Mouse (Mus musculus) hindbrain, embryonic 12.5 days (tissue): Measurements from ENCODE around the gene Flt1. TPM values are rescaled to one million over a fixed set of nuclear protein-coding genes. Genes with fewer than 3 reads are reported as not detected.

Source experiments
- ATAC-seq: fragments of 200-750 bp; cut with Nextera tagmentation; 2 replicates; pipeline ENCODE4 v1.8.0; 2017; ENCODE audit warnings: moderate TSS enrichment; ENCODE audit not compliant: low FRiP score
- H3K27ac ChIP-seq: fragments of 300-500 bp; sonication (generic); 2 replicates; pipeline ENCODE4 v1.5.1; 2016; ENCODE audit warnings: mild to moderate bottlenecking
- H3K27me3 ChIP-seq: fragments of 300-500 bp; sonication (generic); 2 replicates; pipeline ENCODE4 v1.6.1; 2016; ENCODE audit warnings: mild to moderate bottlenecking
- H3K36me3 ChIP-seq: fragments of 300-500 bp; sonication (generic); 2 replicates; pipeline ENCODE4 v1.6.1; 2016; ENCODE audit warnings: mild to moderate bottlenecking
- H3K4me1 ChIP-seq: fragments of 300-500 bp; sonication (generic); 2 replicates; pipeline ENCODE4 v1.6.1; 2016
- H3K4me2 ChIP-seq: fragments of 300-500 bp; sonication (generic); replicated peaks from 2 replicates; pipeline ENCODE4 v1.6.1; 2016; ENCODE audit warnings: mild to moderate bottlenecking
- H3K4me3 ChIP-seq: fragments of 300-500 bp; sonication (generic); 2 replicates; pipeline ENCODE4 v1.5.1; 2016; ENCODE audit warnings: mild to moderate bottlenecking
- H3K9ac ChIP-seq: fragments of 300-500 bp; sonication (generic); 2 replicates; pipeline ENCODE4 v1.6.1; 2016; ENCODE audit warnings: mild to moderate bottlenecking, moderate library complexity
- H3K9me3 ChIP-seq: fragments of 300-500 bp; sonication (generic); replicated peaks from 2 replicates; pipeline ENCODE4 v1.6.1; 2016; ENCODE audit warnings: mild to moderate bottlenecking
- WGBS: fragments of 180-500 bp; shearing (Covaris S2); methylation state at CpG from one replicate; pipeline ENCODE4 v1.1.7; 2016; 5-methylcytosine and 5-hydroxymethylcytosine counted together
- polyA plus RNA-seq: library from polyadenylated mRNA; unstranded; fragments of >200 nt; fragmentation: Nextera tagmentation; extraction: Ambion mirVana; gene quantifications from 2 replicates; pipeline ENCODE4 v1.2.1, GENCODE M21; 2016

Flt1 gene
- polyA plus RNA-seq, 1 experiment from 2014 or later: 14.6 TPM

GRCm38 (mm10) chr5:147748081-147748581, 22.3 kb upstream of the Flt1 start:
- peaks cover 50% of the 10 kb centered on the region for H3K27me3 ChIP-seq
- no peak for ATAC-seq

DNA sequence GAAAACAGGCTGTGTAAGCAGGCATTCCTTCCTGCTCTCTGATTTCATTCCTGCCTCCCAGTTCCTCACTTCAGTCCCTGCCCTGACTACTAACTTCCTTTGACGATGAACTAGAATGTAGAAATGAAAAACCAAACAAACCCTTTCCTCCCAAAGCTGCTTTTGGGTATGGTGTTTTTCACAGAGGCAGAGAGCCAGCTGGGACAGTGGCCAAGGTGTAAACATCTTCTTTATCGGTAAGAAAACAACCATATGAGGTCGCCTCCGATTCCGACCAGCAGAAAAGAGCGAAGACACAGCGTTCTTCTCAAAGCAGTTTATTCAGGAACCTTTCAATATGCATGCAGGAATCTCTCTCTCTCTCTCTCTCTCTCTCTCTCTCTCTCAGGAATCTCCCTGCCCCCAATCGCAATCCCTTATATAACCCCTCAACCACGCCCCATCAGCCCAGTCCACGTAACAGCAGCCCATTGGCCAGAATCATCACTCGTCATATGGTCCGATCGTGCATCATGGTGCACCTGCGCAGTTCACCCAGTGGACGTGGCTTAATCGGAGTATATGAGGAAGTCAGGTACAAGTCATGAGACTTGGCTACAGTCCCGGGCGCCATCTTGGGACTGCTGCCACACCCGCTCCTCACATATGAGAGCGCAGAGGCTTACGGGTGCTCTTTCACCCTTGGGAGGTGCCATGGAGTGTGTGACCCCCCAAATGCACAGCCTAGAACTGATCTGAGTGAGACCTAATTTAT, 19.3 kb upstream of the Flt1 start:
- 90% methylated on average over 21 of the region's 21 CpGs for WGBS
- H3K4me1 ChIP-seq: peaks cover 10% of the 10 kb centered on the region
- H3K27ac ChIP-seq: no peak overlapping the region
- no peaks in the 10 kb centered on the region for H3K36me3 ChIP-seq
- no peaks in the 10 kb centered on the region for H3K9me3 ChIP-seq
- H3K27me3 ChIP-seq: peaks cover 25% of the 10 kb centered on the region
- H3K9ac ChIP-seq: no peak overlapping the region
- no peak overlapping the region for H3K4me3 ChIP-seq
- ATAC-seq: no peak
- no peak overlapping the region for H3K4me2 ChIP-seq

More at GRCm38 (mm10) chr5:147748081-147748581, 22.3 kb upstream of the Flt1 start:
- 0 out of 2 replicates have a peak overlapping the region, but pooled peaks have one; percentile 20 for H3K9ac ChIP-seq
- H3K4me1 ChIP-seq: peaks cover 23% of the 10 kb centered on the region
- 1% methylated on average over 15 of the region's 15 CpGs for WGBS
- no peaks in the 10 kb centered on the region for H3K36me3 ChIP-seq
- peak overlapping the region; percentile 5; the same call in 1 of the 2 replicates for H3K4me3 ChIP-seq
- H3K27ac ChIP-seq: no peak overlapping the region
- no peaks in the 10 kb centered on the region for H3K9me3 ChIP-seq
- peak overlapping the region; percentile 44 for H3K4me2 ChIP-seq

DNA sequence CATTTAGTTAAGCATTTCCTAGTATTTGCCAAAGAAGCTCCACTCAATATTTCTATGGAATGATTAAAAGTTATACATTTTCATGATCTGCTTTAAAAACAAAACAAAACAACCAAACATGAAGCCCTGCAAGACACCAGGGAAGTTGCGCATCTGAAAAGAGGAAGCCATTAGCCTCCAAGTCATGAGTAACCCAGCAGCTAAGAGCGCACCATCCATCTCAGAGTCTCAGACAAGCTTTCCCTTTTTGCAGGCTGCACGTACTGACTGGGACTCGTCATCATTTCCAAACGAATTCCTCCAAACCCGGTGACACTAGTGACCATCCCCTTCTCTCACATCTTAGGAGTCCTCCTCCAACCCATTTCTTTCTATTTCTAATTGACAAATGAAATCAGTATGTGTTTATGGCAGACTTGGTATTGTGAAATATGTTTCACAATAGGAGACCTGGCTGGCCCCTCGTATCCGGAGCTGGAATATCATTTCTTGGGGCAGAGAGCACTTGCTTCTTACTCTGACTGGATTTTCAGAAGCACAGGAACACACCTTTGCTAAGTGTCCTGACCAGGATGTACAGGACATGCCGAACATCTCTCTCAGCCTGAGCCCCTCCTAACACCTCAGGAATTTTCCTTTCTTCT, 16.8 kb upstream of the Flt1 start:
- no peaks in the 10 kb centered on the region for H3K9me3 ChIP-seq
- H3K4me3 ChIP-seq: no peak overlapping the region
- no peak overlapping the region for H3K4me2 ChIP-seq
- ATAC-seq: no peak
- H3K27me3 ChIP-seq: peaks cover 9% of the 10 kb centered on the region; the same call in 1 of the 2 replicates
- 81% methylated on average over 9 of the region's 9 CpGs for WGBS
- H3K27ac ChIP-seq: no peak overlapping the region
- H3K9ac ChIP-seq: no peak overlapping the region
- no peaks in the 10 kb centered on the region for H3K36me3 ChIP-seq
- no peaks in the 10 kb centered on the region for H3K4me1 ChIP-seq

GRCm38 (mm10) chr5:147736766-147737280, 11.0 kb upstream of the Flt1 start:
- ATAC-seq: no peak
- H3K4me1 ChIP-seq: no peaks in the 10 kb centered on the region
- H3K4me3 ChIP-seq: no peak overlapping the region
- no peaks in the 10 kb centered on the region for H3K27me3 ChIP-seq
- no peaks in the 10 kb centered on the region; the same call in 1 of the 2 replicates for H3K9me3 ChIP-seq
- H3K36me3 ChIP-seq: no peaks in the 10 kb centered on the region
- H3K9ac ChIP-seq: no peak overlapping the region
- no peak overlapping the region for H3K27ac ChIP-seq
- 82% methylated on average over 8 of the region's 8 CpGs for WGBS
- H3K4me2 ChIP-seq: no peak overlapping the region

DNA sequence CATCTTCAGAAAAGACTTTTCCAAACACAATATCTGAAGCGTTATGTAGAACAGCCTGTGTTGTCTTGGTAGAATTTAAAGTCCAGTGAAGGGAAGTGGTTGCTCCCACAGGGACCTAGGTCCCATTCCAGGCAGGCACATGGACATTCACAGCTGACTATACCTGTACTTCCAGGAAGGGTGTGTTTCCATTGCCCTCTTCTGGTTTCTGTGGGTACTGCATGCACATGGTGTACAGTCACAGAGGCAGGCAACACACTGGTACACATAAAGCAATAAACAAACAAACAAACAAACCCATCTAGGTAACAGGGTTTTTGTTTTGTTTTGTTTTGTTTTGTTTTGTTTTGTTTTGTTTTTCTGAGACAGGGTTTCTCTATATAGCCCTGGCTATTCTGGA, 7.9 kb upstream of the Flt1 start:
- no peak overlapping the region for H3K4me3 ChIP-seq
- H3K9ac ChIP-seq: no peak overlapping the region
- H3K4me2 ChIP-seq: no peak overlapping the region
- WGBS: 97% methylated on average over 1 of the region's 1 CpGs
- H3K27me3 ChIP-seq: peaks cover 22% of the 10 kb centered on the region
- H3K4me1 ChIP-seq: no peaks in the 10 kb centered on the region
- H3K9me3 ChIP-seq: no peaks in the 10 kb centered on the region; the same call in 1 of the 2 replicates
- no peaks in the 10 kb centered on the region for H3K36me3 ChIP-seq
- no peak overlapping the region for H3K27ac ChIP-seq
- ATAC-seq: no peak

DNA sequence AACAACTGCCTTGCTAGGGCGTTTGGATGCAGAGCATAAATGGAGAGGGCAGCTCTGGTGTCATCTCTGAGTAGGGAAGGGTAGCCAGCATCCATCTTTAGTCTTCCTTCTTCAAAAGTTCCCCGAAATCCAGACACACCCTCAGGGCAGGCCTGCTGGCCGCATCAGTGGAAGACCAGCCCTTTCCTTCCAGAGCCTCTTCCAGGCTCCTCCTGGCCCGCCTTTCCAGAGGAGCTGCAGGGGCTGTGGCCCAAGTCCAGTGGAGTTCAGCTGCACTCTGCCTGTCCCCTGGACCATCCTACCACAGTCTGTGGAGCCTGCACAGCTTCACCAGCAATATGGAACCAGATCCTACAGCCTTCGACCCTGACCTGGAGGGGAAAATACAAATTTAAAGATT, 7.1 kb upstream of the Flt1 start:
- Histone ChIP-seq H3K4me3 (no peak overlapping the region), H3K9me3 (no peaks in the 10 kb centered on the region; the same call in 1 of the 2 replicates), H3K27me3 (peaks cover 30% of the 10 kb centered on the region), H3K9ac (no peak overlapping the region), H3K27ac (no peak overlapping the region), H3K4me2 (no peak overlapping the region), H3K36me3 (no peaks in the 10 kb centered on the region), H3K4me1 (no peaks in the 10 kb centered on the region)
- 76% methylated on average over 5 of the region's 5 CpGs for WGBS
- no peak for ATAC-seq

DNA sequence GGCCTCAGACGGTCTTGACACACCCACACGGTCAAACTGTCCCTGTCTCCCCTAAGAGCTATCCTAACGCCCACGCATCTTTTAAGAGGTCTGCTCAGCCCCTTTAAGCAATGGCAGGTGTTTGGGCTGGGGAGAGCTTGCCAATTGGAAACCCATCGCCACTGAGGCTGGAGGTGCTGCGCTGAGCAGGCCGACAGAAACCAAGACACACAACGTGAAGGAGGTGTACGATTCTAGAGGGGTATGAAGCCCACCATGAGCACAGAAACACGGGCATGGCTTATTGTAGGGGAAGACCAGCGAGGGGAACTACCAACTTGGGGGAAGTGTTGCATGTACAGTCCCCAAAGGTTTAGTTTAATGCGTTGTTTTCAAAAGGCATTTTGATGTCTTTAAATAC, 1.7 kb upstream of the Flt1 start:
- Histone ChIP-seq H3K27me3 (peaks cover 78% of the 10 kb centered on the region), H3K27ac (no peak overlapping the region), H3K9ac (no peak overlapping the region), H3K9me3 (no peaks in the 10 kb centered on the region), H3K4me2 (no peak overlapping the region), H3K4me1 (peaks cover 20% of the 10 kb centered on the region), H3K4me3 (no peak overlapping the region), H3K36me3 (no peaks in the 10 kb centered on the region)
- no peak for ATAC-seq
- WGBS: 11% methylated on average over 12 of the region's 12 CpGs

DNA sequence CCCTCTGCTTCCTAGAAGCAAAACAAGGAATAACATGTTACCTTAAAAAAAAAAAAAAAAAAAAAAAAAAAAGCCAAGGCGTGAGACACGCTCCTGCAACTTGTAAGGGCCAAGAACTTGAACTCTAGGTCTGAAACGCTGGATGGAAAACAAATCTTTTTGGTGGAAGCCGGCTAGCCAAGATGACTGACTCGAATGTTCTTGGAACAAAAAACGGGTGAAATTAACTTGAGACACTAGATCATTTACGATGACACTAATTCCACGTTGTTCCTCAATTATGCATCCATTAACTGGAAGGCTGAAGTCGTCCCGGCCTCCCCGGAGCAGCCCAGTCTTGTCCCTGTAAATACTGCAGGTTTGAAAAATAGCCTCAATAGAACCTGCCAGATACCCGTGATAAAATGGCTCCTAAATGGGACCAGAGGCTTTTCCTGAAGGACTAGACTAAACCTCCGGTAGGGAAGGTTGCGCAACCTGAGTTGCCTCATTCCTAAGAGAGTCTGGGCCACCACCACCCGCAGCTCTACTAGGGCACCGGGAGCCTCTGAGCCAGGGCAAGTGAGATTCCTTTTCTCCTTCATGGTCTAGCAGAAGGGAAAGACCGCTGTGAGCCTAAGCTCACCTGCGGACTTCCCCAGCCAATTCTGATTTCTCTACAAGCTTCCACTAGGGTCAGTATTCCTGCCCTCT, 1.0 kb upstream of the Flt1 start:
- H3K27ac ChIP-seq: no peak overlapping the region
- H3K4me3 ChIP-seq: no peak overlapping the region
- H3K27me3 ChIP-seq: peaks cover 82% of the 10 kb centered on the region
- H3K36me3 ChIP-seq: no peaks in the 10 kb centered on the region
- H3K4me2 ChIP-seq: 0 out of 2 replicates have a peak overlapping the region, but pooled peaks have one; percentile 67
- peaks cover 20% of the 10 kb centered on the region for H3K4me1 ChIP-seq
- WGBS: 4% methylated on average over 18 of the region's 18 CpGs
- no peak overlapping the region for H3K9ac ChIP-seq
- no peaks in the 10 kb centered on the region for H3K9me3 ChIP-seq
- ATAC-seq: no peak

DNA sequence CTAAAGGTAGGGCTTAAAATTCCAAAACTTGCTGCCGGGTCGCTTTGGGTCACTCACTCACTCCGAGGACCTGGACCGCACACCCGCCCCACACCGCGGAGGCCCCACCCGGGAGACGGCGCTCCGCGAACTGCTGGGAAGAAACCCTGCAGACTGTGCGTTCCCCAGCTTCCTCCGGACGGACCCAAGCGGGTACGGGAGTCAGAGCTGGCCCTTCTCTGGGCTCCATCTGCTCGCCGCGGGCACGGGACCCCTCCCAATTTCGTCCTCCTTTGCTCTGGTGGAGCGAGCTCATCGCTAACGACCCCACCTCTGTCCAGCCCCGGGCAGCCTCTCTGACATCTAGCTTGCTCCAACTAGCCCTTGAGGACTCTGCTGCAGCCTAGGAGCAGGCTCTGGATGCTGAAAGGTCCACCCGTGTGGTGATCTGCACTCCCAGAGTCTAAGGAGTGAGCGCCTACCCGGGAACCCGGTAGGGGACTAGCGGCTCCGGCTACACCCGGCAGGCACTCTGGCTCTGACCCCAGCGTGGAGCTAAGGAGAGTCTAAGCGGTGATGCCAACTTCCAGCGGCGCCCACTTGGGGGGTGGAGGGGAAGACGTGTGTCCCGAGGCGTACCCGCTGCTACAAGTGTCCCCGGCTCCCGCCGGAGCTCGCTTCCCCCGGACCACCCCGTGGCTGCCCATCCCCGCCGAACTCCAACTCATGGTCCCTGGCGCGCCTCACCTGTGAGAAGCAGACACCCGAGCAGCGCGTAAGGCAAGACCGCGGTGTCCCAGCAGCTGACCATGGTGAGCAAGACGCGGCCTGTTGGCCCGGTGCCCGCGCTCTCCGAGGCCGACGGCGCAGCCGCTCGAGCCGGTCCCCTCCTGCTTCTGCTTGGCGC, 623 bp downstream of the Flt1 start:
- peak overlapping the region; percentile 40 for H3K4me3 ChIP-seq
- H3K36me3 ChIP-seq: no peaks in the 10 kb centered on the region
- no peak overlapping the region for H3K27ac ChIP-seq
- peak; percentile 75 for ATAC-seq
- H3K4me1 ChIP-seq: peaks cover 20% of the 10 kb centered on the region
- peak overlapping the region; percentile 51; the same call in 1 of the 2 replicates for H3K9ac ChIP-seq
- H3K27me3 ChIP-seq: peaks cover 90% of the 10 kb centered on the region
- WGBS: under 1% methylated on average over 68 of the region's 69 CpGs
- H3K9me3 ChIP-seq: no peaks in the 10 kb centered on the region
- peak overlapping the region; percentile 67 for H3K4me2 ChIP-seq

- H3K27me3 ChIP-seq: peaks cover 89% of the 10 kb centered on the region
- no peak overlapping the region for H3K9ac ChIP-seq
- no peaks in the 10 kb centered on the region for H3K36me3 ChIP-seq
- 1% methylated on average over 14 of the region's 14 CpGs for WGBS
- 0 out of 2 replicates have a peak overlapping the region, but pooled peaks have one; percentile 67 for H3K4me2 ChIP-seq
- peak overlapping the region; percentile 40; the same call in 1 of the 2 replicates for H3K4me3 ChIP-seq
- H3K4me1 ChIP-seq: peaks cover 20% of the 10 kb centered on the region
- no peak overlapping the region for H3K27ac ChIP-seq
- H3K9me3 ChIP-seq: no peaks in the 10 kb centered on the region
- ATAC-seq: no peak
Observed at GRCm38 (mm10) chr5:147724391-147724790, 1.4 kb downstream of the Flt1 start.

DNA sequence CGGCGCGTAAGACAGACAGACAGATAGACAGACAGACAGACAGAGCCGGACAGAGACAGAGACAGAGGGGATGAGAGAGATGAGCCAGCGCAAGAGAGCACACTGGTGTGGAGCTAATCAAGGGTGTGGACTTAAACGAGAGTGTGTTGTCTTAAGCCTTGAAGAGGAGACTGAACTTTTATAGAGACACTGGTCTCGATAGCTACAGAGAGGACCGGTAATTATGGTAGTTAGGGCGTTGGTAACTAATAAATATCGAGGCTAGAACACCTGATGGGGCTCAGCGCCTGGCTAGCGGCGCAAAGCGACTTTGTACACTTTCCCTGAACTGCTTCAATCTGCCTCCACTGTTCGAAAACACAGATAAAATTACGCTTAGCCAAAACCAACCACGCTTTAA, 2.0 kb downstream of the Flt1 start:
- H3K27me3 ChIP-seq: peaks cover 88% of the 10 kb centered on the region
- ATAC-seq: no peak
- no peaks in the 10 kb centered on the region for H3K9me3 ChIP-seq
- no peak overlapping the region for H3K27ac ChIP-seq
- H3K36me3 ChIP-seq: no peaks in the 10 kb centered on the region
- no peak overlapping the region for H3K4me3 ChIP-seq
- H3K4me1 ChIP-seq: peaks cover 20% of the 10 kb centered on the region
- WGBS: 3% methylated on average over 17 of the region's 17 CpGs
- H3K4me2 ChIP-seq: no peak overlapping the region
- H3K9ac ChIP-seq: no peak overlapping the region
